Mouse (Mus musculus) midbrain, embryonic 15.5 days (tissue): ENCODE measurements around the gene Pgap3. TPM values are rescaled to one million over a fixed set of nuclear protein-coding genes. Genes with fewer than 3 reads are reported as not detected.

Experiments used
- ATAC-seq: fragments of 200-750 bp; cut with Nextera tagmentation; replicated peaks from 2 replicates; pipeline ENCODE4 v1.8.0; 2017; ENCODE audit warnings: moderate TSS enrichment
- H3K27ac ChIP-seq: fragments of 300-500 bp; sonication (generic); 2 replicates; pipeline ENCODE4 v1.5.1; 2015; ENCODE audit warnings: mild to moderate bottlenecking, inconsistent platforms
- H3K27me3 ChIP-seq: fragments of 300-500 bp; sonication (generic); replicated peaks from 2 replicates; pipeline ENCODE4 v1.6.1; 2015; ENCODE audit warnings: inconsistent platforms
- H3K36me3 ChIP-seq: fragments of 300-500 bp; sonication (generic); replicated peaks from 2 replicates; pipeline ENCODE4 v1.6.1; 2015; ENCODE audit warnings: inconsistent platforms
- H3K4me1 ChIP-seq: fragments of 300-500 bp; sonication (generic); 2 replicates; pipeline ENCODE4 v1.6.1; 2015; ENCODE audit warnings: inconsistent platforms
- H3K4me2 ChIP-seq: fragments of 300-500 bp; sonication (generic); 2 replicates; pipeline ENCODE4 v1.6.1; 2015; ENCODE audit warnings: inconsistent platforms, mild to moderate bottlenecking, moderate library complexity
- H3K4me3 ChIP-seq: fragments of 300-500 bp; sonication (generic); 2 replicates; pipeline ENCODE4 v1.5.1; 2015; ENCODE audit warnings: mild to moderate bottlenecking, inconsistent platforms
- H3K9ac ChIP-seq: fragments of 300-500 bp; sonication (generic); 2 replicates; pipeline ENCODE4 v1.6.1; 2015; ENCODE audit warnings: mild to moderate bottlenecking, inconsistent platforms
- H3K9me3 ChIP-seq: fragments of 300-500 bp; sonication (generic); 2 replicates; pipeline ENCODE4 v1.6.1; 2016; ENCODE audit warnings: inconsistent platforms
- WGBS: fragments of 180-500 bp; shearing (Covaris S2); methylation state at CpG from one replicate; pipeline ENCODE4 v1.1.7; 2015; ENCODE audit warnings: mixed read lengths; 5-methylcytosine and 5-hydroxymethylcytosine counted together
- polyA plus RNA-seq: library from polyadenylated mRNA; unstranded; fragments of >200 nt; fragmentation: Nextera tagmentation; extraction: Ambion mirVana; gene quantifications from 2 replicates; pipeline ENCODE4 v1.2.1, GENCODE M21; 2015

The Pgap3 gene
- polyA plus RNA-seq, 1 experiment from 2014 or later = 9.6 TPM

- H3K9ac ChIP-seq = no peak overlapping the region
- H3K27ac ChIP-seq = no peak overlapping the region
- H3K4me3 ChIP-seq = no peak overlapping the region
- no peaks in the 10 kb centered on the region for H3K27me3 ChIP-seq
- H3K4me2 ChIP-seq = no peak overlapping the region
- 75% methylated on average over 8 of the region's 8 CpGs for WGBS
- H3K9me3 ChIP-seq = no peaks in the 10 kb centered on the region
- H3K4me1 ChIP-seq = peaks cover 23% of the 10 kb centered on the region
- ATAC-seq = no peak
- H3K36me3 ChIP-seq = peaks cover 23% of the 10 kb centered on the region; the same call in 1 of the 2 replicates
These were observed 26.0 kb downstream of the Pgap3 start for GRCm38 (mm10) chr11:98374266-98374665.

GRCm38 (mm10) chr11:98373244-98373643, 27.0 kb downstream of the Pgap3 start:
- Histone ChIP-seq H3K27me3 (no peaks in the 10 kb centered on the region), H3K27ac (no peak overlapping the region), H3K4me3 (no peak overlapping the region), H3K9me3 (no peaks in the 10 kb centered on the region), H3K9ac (no peak overlapping the region; the same call in 1 of the 2 replicates), H3K4me2 (no peak overlapping the region), H3K4me1 (peaks cover 23% of the 10 kb centered on the region), H3K36me3 (peaks cover 19% of the 10 kb centered on the region; the same call in 1 of the 2 replicates)
- WGBS = 93% methylated on average over 6 of the region's 6 CpGs
- ATAC-seq = no peak

GRCm38 (mm10) chr11:98372406-98372805, 27.9 kb downstream of the Pgap3 start:
- Histone ChIP-seq H3K27ac (no peak overlapping the region), H3K9ac (no peak overlapping the region), H3K4me2 (no peak overlapping the region), H3K4me1 (peaks cover 23% of the 10 kb centered on the region), H3K4me3 (no peak overlapping the region), H3K9me3 (no peaks in the 10 kb centered on the region), H3K27me3 (no peaks in the 10 kb centered on the region), H3K36me3 (peaks cover 15% of the 10 kb centered on the region; the same call in 1 of the 2 replicates)
- no peak for ATAC-seq
- 5% methylated on average over 2 of the region's 2 CpGs for WGBS

GRCm38 (mm10) chr11:98371556-98372240, 28.6 kb downstream of the Pgap3 start:
- Histone ChIP-seq H3K4me3 (no peak overlapping the region), H3K27ac (0 out of 2 replicates have a peak overlapping the region, but pooled peaks have one; percentile 31)

GRCm38 (mm10) chr11:98370588-98370987, 29.7 kb downstream of the Pgap3 start:
- H3K9ac ChIP-seq = no peak overlapping the region
- H3K27me3 ChIP-seq = no peaks in the 10 kb centered on the region
- no peaks in the 10 kb centered on the region; the same call in 1 of the 2 replicates for H3K36me3 ChIP-seq
- H3K4me2 ChIP-seq = no peak overlapping the region
- H3K9me3 ChIP-seq = no peaks in the 10 kb centered on the region
- no peak for ATAC-seq
- no peak overlapping the region for H3K27ac ChIP-seq
- WGBS = 75% methylated on average over 2 of the region's 2 CpGs
- H3K4me3 ChIP-seq = no peak overlapping the region
- peaks cover 23% of the 10 kb centered on the region for H3K4me1 ChIP-seq

More at GRCm38 (mm10) chr11:98371556-98372240, 28.6 kb downstream of the Pgap3 start:
- no peaks in the 10 kb centered on the region for H3K27me3 ChIP-seq
- peaks cover 8% of the 10 kb centered on the region; the same call in 1 of the 2 replicates for H3K36me3 ChIP-seq
- ATAC-seq = peak; percentile 54
- WGBS = 26% methylated on average over 10 of the region's 10 CpGs
- peak overlapping the region; percentile 4; the same call in 1 of the 2 replicates for H3K4me2 ChIP-seq
- H3K9me3 ChIP-seq = no peaks in the 10 kb centered on the region
- peaks cover 23% of the 10 kb centered on the region for H3K4me1 ChIP-seq
- no peak overlapping the region for H3K9ac ChIP-seq

GRCm38 (mm10) chr11:98369337-98369736, 31.0 kb downstream of the Pgap3 start:
- Histone ChIP-seq H3K27ac (no peak overlapping the region), H3K4me2 (no peak overlapping the region), H3K27me3 (no peaks in the 10 kb centered on the region), H3K4me3 (no peak overlapping the region), H3K4me1 (peaks cover 23% of the 10 kb centered on the region), H3K9me3 (no peaks in the 10 kb centered on the region), H3K36me3 (no peaks in the 10 kb centered on the region), H3K9ac (no peak overlapping the region)
- ATAC-seq = no peak
- WGBS = 83% methylated on average over 6 of the region's 6 CpGs

GRCm38 (mm10) chr11:98367863-98368186, 32.5 kb downstream of the Pgap3 start:
- Histone ChIP-seq H3K36me3 (no peaks in the 10 kb centered on the region), H3K27ac (no peak overlapping the region), H3K27me3 (no peaks in the 10 kb centered on the region), H3K4me1 (peaks cover 23% of the 10 kb centered on the region), H3K9me3 (no peaks in the 10 kb centered on the region), H3K9ac (no peak overlapping the region), H3K4me2 (no peak overlapping the region), H3K4me3 (no peak overlapping the region)
- WGBS = 88% methylated on average over 7 of the region's 7 CpGs
- ATAC-seq = no peak

GRCm38 (mm10) chr11:98367171-98367862, 33.0 kb downstream of the Pgap3 start:
- WGBS = 79% methylated on average over 10 of the region's 10 CpGs
- no peak overlapping the region for H3K27ac ChIP-seq

GRCm38 (mm10) chr11:98366290-98366689, 34.0 kb downstream of the Pgap3 start:
- Histone ChIP-seq H3K9ac (no peak overlapping the region), H3K27me3 (no peaks in the 10 kb centered on the region), H3K4me1 (peaks cover 19% of the 10 kb centered on the region), H3K27ac (no peak overlapping the region), H3K36me3 (no peaks in the 10 kb centered on the region), H3K4me3 (no peak overlapping the region), H3K9me3 (no peaks in the 10 kb centered on the region), H3K4me2 (no peak overlapping the region)
- WGBS = 81% methylated on average over 10 of the region's 10 CpGs
- no peak for ATAC-seq

More at GRCm38 (mm10) chr11:98367171-98367862, 33.0 kb downstream of the Pgap3 start:
- H3K4me3 ChIP-seq = no peak overlapping the region
- H3K27me3 ChIP-seq = no peaks in the 10 kb centered on the region
- H3K9ac ChIP-seq = no peak overlapping the region
- no peaks in the 10 kb centered on the region for H3K9me3 ChIP-seq
- H3K36me3 ChIP-seq = no peaks in the 10 kb centered on the region
- no peak overlapping the region for H3K4me2 ChIP-seq
- peaks cover 20% of the 10 kb centered on the region for H3K4me1 ChIP-seq
- no peak for ATAC-seq

GRCm38 (mm10) chr11:98364410-98364809, 35.9 kb downstream of the Pgap3 start:
- Histone ChIP-seq H3K27ac (no peak overlapping the region), H3K36me3 (no peaks in the 10 kb centered on the region), H3K9ac (no peak overlapping the region), H3K27me3 (no peaks in the 10 kb centered on the region), H3K9me3 (no peaks in the 10 kb centered on the region), H3K4me3 (no peak overlapping the region), H3K4me1 (peaks cover 30% of the 10 kb centered on the region), H3K4me2 (no peak overlapping the region)
- WGBS = 95% methylated on average over 5 of the region's 5 CpGs
- no peak for ATAC-seq

- Histone ChIP-seq H3K36me3 (no peaks in the 10 kb centered on the region), H3K9ac (no peak overlapping the region), H3K4me1 (peaks cover 35% of the 10 kb centered on the region), H3K4me3 (no peak overlapping the region), H3K9me3 (no peaks in the 10 kb centered on the region), H3K4me2 (no peak overlapping the region), H3K27ac (no peak overlapping the region), H3K27me3 (no peaks in the 10 kb centered on the region)
- 86% methylated on average over 5 of the region's 5 CpGs for WGBS
- no peak for ATAC-seq
These were observed 36.5 kb downstream of the Pgap3 start for GRCm38 (mm10) chr11:98363817-98364216.

- Histone ChIP-seq H3K36me3 (no peaks in the 10 kb centered on the region), H3K9me3 (no peaks in the 10 kb centered on the region), H3K4me3 (no peak overlapping the region), H3K4me1 (peaks cover 42% of the 10 kb centered on the region), H3K9ac (no peak overlapping the region), H3K27ac (peak overlapping the region; percentile 4), H3K4me2 (no peak overlapping the region), H3K27me3 (peaks cover 7% of the 10 kb centered on the region; the same call in 1 of the 2 replicates)
- WGBS = 29% methylated on average over 9 of the region's 9 CpGs
- no peak for ATAC-seq
These were observed 39.3 kb downstream of the Pgap3 start for GRCm38 (mm10) chr11:98360866-98361521.
